Mouse (Mus musculus) naive thymus-derived CD4-positive, alpha-beta T cell, adult 2 months (primary cell): ENCODE results near the gene Pgap1.

Experiments
- DNase-seq: peaks from one replicate; pipeline ENCODE4 v3.0.0-alpha.2; 2011; ENCODE audit warnings: low read depth

Gene Pgap1

GRCm38 (mm10) chr1:54520062-54520577, 37.4 kb downstream of the Pgap1 start:
- DNase-seq: no peak

DNA sequence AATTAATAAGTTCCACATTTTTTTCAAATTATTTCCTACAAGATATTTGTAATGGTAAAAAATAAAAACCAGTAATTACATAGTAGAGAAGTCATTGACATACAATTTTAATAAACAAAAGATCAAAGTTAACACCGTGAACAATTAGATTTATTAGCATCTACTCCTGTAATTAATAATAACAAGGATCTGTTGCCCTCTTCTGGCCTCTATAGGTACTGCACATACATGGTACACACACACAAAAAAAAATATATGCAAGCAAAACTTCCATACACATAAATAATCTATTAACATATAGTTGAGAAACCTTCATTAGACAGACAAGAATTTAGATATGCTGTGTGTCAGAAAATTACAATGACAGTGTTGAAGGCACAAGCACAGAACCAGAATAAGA, 43.6 kb downstream of the Pgap1 start:
- DNase-seq: peak; percentile 76

- no peak for DNase-seq
These were observed 59.0 kb downstream of the Pgap1 start for GRCm38 (mm10) chr1:54498496-54498895.

DNA sequence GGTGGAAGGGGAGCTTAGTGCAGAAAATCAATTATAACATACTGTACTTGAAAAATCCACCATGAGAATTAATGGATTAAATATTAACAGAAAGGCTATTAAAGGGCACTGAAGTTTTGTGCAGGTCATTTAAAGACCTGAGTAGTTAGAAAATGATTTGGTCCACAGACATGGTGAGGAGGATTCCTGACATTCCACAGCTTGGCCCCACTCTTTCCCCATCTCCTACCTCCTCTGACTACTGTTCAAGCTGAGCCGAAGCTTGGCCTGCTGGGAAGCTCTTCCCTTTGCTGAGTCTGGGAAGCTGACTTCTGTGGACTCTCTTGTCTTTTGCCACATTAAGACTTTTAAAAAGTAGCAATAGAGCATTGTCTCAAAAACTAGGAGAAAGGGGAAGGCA, 61.2 kb downstream of the Pgap1 start:
- DNase-seq: no peak

DNA sequence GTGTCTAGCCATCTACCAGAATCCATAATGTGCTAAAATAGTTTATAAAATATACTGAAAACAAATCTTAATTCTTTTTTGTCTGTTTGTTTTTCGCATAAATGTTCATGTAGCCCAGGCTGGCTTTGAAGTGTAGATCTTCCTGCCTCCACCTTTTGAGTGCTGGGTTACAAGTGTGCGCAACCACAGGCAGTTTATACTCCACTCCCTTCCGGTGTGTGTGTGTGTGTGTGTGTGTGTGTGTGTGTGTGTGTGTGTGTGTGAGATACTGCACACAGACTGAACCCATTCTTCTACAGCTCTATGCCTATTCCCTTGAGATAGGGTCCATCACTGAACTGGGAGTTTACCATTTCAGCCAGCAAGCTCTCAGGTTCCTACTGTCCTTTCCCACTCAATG, 64.0 kb downstream of the Pgap1 start:
- DNase-seq: peak; percentile 80

DNA sequence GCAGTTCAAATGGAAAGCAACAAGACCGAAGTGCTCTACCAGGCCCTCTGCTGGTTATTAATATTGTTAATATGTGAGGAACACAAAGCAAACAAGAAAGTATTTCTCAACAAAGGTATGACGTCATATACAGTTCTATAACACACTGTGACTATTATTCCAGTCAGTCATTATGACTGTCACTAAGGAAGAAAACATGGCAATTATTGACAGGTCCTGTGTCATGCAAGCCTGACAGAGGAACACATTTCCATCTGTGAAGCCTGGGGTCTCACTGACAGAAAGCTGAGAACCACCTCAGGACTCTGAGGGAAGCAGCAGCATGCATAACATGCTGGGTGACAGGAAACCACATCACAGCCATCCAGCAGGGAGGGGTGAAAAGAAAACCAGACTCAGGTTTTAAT, 65.0 kb downstream of the Pgap1 start:
- peak; percentile 91 for DNase-seq

- no peak for DNase-seq
These were observed 72.6 kb downstream of the Pgap1 start for GRCm38 (mm10) chr1:54484744-54485420.

DNA sequence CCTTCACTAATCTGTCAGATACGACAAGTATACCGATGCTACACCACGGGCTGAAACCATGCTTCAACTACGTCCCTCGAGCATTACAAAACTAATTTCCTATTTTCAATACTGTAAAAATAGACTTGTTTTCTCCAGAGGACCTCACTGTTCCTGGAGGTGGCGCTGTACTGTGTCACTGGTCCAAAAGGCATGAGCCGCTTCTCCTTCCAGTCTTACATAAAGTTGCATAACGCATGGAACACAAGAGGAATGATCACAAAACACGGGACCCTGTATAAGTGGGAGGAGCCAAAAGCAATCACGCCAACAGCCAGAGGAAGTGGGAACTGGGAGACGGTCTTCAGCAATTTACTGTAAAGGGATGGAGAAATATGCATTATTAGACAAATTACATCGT, 77.0 kb downstream of the Pgap1 start:
- DNase-seq: no peak

GRCm38 (mm10) chr1:54468662-54469061, 88.8 kb downstream of the Pgap1 start:
- DNase-seq: no peak

GRCm38 (mm10) chr1:54467366-54467765, 90.1 kb downstream of the Pgap1 start:
- no peak for DNase-seq

GRCm38 (mm10) chr1:54452116-54452515, 105.4 kb downstream of the Pgap1 start:
- no peak for DNase-seq

DNA sequence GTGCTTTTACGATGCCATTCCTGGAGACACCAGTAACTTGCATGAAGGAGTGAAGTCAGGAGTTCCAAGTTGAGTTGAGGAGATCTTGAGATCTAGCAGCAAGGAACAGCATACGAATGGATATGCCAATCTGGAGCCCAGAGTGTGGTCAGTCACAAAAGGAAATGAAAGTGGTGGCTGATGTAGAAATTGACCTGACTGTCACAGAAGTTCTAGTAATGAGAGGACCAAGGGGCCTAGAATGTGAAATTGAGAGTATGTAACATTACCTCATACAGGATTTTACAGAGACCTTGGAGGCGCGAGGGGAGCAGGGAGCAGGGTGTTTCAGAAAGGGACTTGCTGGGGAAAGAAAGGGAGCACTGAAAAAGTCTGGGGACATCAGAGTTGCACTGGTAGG, 108.7 kb downstream of the Pgap1 start:
- DNase-seq: no peak

DNA sequence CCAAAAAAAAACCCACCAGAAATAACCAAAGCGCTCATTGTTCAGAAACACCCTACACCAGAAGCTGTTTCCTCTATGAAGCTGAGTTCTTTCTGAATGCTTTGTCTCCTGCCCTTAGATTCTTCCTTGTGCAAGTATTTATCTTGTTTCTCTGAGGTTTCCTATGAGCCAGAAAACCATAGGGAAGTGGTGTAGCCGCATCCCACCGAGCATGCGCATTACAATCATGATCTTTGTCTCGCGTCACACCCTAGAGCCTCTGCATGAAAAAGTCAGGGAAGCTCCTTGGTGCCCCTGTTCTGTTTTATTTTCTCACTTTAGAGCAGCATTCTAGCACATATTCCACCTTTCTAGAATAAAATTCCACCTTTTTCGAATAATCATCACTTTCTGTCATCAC, 113.8 kb downstream of the Pgap1 start:
- peak; percentile 18 for DNase-seq

DNA sequence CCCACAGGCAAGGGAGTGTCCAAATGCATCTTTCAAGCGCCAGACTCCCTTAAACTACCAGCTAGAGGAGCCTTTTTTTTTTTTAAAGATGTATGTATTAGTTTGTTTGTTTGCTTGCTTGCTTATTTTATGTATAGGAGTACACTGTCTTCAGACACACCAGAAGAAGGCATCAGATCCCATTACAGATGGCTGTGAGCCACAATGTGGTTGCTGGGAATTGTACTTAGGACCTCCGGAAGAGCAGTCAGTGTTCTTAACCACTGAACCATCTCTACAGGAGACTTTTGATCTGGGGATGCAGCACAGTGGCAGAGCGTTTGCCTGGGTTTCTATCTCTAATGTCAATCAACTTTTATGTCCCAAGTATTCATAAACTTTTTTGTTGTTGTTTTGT, 118.4 kb downstream of the Pgap1 start:
- no peak for DNase-seq

DNA sequence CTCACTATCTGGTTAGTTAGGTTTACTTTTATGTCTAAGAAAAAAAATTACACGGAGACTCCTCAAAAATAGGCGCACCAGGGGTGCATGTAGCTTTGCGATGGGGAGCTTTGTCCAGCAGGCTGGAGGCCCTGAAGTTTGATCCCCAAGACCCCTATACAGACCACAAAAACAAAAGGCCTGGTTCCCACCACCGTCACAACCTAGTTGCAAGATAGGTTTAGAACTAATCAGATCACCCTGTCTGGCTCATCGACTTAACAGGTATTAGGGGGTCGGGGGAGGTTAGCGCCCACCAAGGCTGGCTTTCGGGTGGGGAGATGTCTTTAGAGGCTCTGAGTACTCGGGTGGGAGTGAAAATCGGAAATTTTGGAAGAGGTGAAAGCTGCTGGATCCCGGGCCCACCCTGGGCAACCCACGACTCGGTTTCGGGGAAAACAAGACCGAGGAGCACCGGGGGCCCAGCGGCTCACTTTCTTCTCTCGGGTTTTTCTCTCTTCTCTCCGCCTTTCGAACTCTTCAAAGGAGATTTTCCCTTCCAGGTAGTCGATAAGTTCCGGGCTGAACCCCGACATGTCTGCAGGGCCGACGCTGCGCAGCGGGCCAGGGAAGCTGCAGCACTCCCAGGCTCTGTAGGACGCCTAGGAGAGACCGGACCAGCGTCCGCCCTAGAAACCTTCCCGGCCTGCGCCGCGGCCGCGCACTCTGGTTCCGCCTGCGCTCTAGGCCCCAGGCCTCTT, 119.0 kb downstream of the Pgap1 start, which contains the start of gene Gtf3c3:
Gene Gtf3c3 (minus strand): TSS at position 632 of the 740 bp plus-strand sequence.
- DNase-seq: peak; percentile 87
